Comparison of ENCODE assay signal across 23 mouse cellular contexts in genomic region chr6:23732750-23733149, GRCm38 (mm10).
DNase-seq lines count a peak whose midpoint lies in the region; ATAC-seq and TF ChIP-seq lines count a peak whose summit lies in the region.
"Had no signal": no experiment of that assay in that cellular context is flagged by ENCODE, and none has a peak within 500 bp of the region (broad histone marks: within the 10 kb centered on the region; RNA-seq: fewer than 3 reads in every experiment).

No protein-coding gene starts in this region.

- no peaks in the 10 kb centered on the region for H3K9me3 ChIP-seq in limb, embryonic 13.5 days
- H3K9me3 ChIP-seq in limb, embryonic 10.5 days (replicated peaks): no peaks in the 10 kb centered on the region
- no peaks in the 10 kb centered on the region for H3K9me3 ChIP-seq in forebrain, embryonic 13.5 days (replicated peaks)
- H3K9me3 ChIP-seq in midbrain, embryonic 11.5 days (ENCODE audit: control insufficient read depth, low read length): no peaks in the 10 kb centered on the region
- no peaks in the 10 kb centered on the region for H3K9me3 ChIP-seq in midbrain, postnatal 0 days (ENCODE audit: low read length)
- H3K9me3 ChIP-seq in heart, embryonic 12.5 days (replicated peaks): no peaks in the 10 kb centered on the region
- H3K9me3 ChIP-seq: heart, embryonic 13.5 days; kidney, embryonic 15.5 days; limb, embryonic 15.5 days; liver, embryonic 15.5 days; stomach, embryonic 15.5 days had no signal

- 16% methylated on average over 3 of the region's 3 CpGs for WGBS in limb, embryonic 13.5 days
- WGBS in limb, embryonic 10.5 days: 34% methylated on average over 3 of the region's 3 CpGs
- WGBS in forebrain, embryonic 13.5 days: 8% methylated on average over 3 of the region's 3 CpGs
- 2% methylated on average over 3 of the region's 3 CpGs for WGBS in midbrain, embryonic 11.5 days
- WGBS in midbrain, postnatal 0 days: 11% methylated on average over 3 of the region's 3 CpGs
- WGBS in heart, embryonic 12.5 days: 36% methylated on average over 3 of the region's 3 CpGs

- H3K4me1 ChIP-seq in limb, embryonic 13.5 days: peaks cover 14% of the 10 kb centered on the region; the same call in 1 of the 2 replicates
- peaks cover 4% of the 10 kb centered on the region; the same call in 1 of the 2 replicates for H3K4me1 ChIP-seq in limb, embryonic 10.5 days
- peaks cover 13% of the 10 kb centered on the region; the same call in 1 of the 2 replicates for H3K4me1 ChIP-seq in forebrain, embryonic 13.5 days
- H3K4me1 ChIP-seq in midbrain, embryonic 11.5 days (ENCODE audit: control insufficient read depth, insufficient read depth, low read length): peaks cover 15% of the 10 kb centered on the region
- H3K4me1 ChIP-seq in midbrain, postnatal 0 days (ENCODE audit: insufficient read depth, low read length): no peaks in the 10 kb centered on the region
- H3K4me1 ChIP-seq in heart, embryonic 12.5 days (replicated peaks): no peaks in the 10 kb centered on the region
- H3K4me1 ChIP-seq: heart, embryonic 13.5 days; kidney, embryonic 15.5 days; limb, embryonic 15.5 days; liver, embryonic 15.5 days; stomach, embryonic 15.5 days had no signal

- intact Hi-C loops in gastrocnemius, postnatal 36 days (cut with DNase I): no loop called here

- H3K4me3 ChIP-seq in limb, embryonic 13.5 days: no peak overlapping the region
- H3K4me3 ChIP-seq in limb, embryonic 10.5 days: no peak overlapping the region
- H3K4me3 ChIP-seq in forebrain, embryonic 13.5 days: no peak overlapping the region
- no peak overlapping the region for H3K4me3 ChIP-seq in midbrain, embryonic 11.5 days (ENCODE audit: low read depth, low read length)
- H3K4me3 ChIP-seq in midbrain, postnatal 0 days (ENCODE audit: low read depth, low read length): no peak overlapping the region
- no peak overlapping the region for H3K4me3 ChIP-seq in heart, embryonic 12.5 days
- H3K4me3 ChIP-seq: heart, embryonic 13.5 days; kidney, embryonic 15.5 days; limb, embryonic 15.5 days; liver, embryonic 15.5 days; stomach, embryonic 15.5 days had no signal

- no peak overlapping the region for H3K9ac ChIP-seq in limb, embryonic 13.5 days
- no peak overlapping the region for H3K9ac ChIP-seq in forebrain, embryonic 13.5 days
- H3K9ac ChIP-seq in midbrain, embryonic 11.5 days (ENCODE audit: low read length): no peak overlapping the region
- no peak overlapping the region for H3K9ac ChIP-seq in midbrain, postnatal 0 days (replicated peaks; ENCODE audit: low read length, poor library complexity, severe bottlenecking)
- no peak overlapping the region for H3K9ac ChIP-seq in heart, embryonic 12.5 days
- H3K9ac ChIP-seq: heart, embryonic 13.5 days; kidney, embryonic 15.5 days; limb, embryonic 15.5 days; liver, embryonic 15.5 days; stomach, embryonic 15.5 days had no signal

- H3K27ac ChIP-seq in limb, embryonic 13.5 days: no peak overlapping the region
- H3K27ac ChIP-seq in limb, embryonic 10.5 days: no peak overlapping the region
- no peak overlapping the region for H3K27ac ChIP-seq in forebrain, embryonic 13.5 days
- peak overlapping the region; percentile 27; the same call in 1 of the 2 replicates for H3K27ac ChIP-seq in midbrain, embryonic 11.5 days (ENCODE audit: low read depth, low read length)
- H3K27ac ChIP-seq in midbrain, postnatal 0 days (ENCODE audit: low read depth, low read length): no peak overlapping the region
- no peak overlapping the region for H3K27ac ChIP-seq in heart, embryonic 12.5 days (ENCODE audit: poor library complexity, severe bottlenecking)
- H3K27ac ChIP-seq: heart, embryonic 13.5 days; hindbrain, postnatal 0 days; kidney, embryonic 15.5 days; limb, embryonic 15.5 days; liver, embryonic 15.5 days; macrophage; stomach, embryonic 15.5 days had no signal

- no peaks in the 10 kb centered on the region for H3K36me3 ChIP-seq in limb, embryonic 13.5 days
- H3K36me3 ChIP-seq in limb, embryonic 10.5 days: no peaks in the 10 kb centered on the region
- H3K36me3 ChIP-seq in forebrain, embryonic 13.5 days (ENCODE audit: poor library complexity, severe bottlenecking): no peaks in the 10 kb centered on the region
- no peaks in the 10 kb centered on the region for H3K36me3 ChIP-seq in midbrain, embryonic 11.5 days (ENCODE audit: control insufficient read depth, insufficient read depth, low read length)
- H3K36me3 ChIP-seq in midbrain, postnatal 0 days (ENCODE audit: insufficient read depth, low read length): no peaks in the 10 kb centered on the region
- H3K36me3 ChIP-seq in heart, embryonic 12.5 days: no peaks in the 10 kb centered on the region
- H3K36me3 ChIP-seq: heart, embryonic 13.5 days; kidney, embryonic 15.5 days; limb, embryonic 15.5 days; liver, embryonic 15.5 days; stomach, embryonic 15.5 days had no signal

- ATAC-seq in limb, embryonic 13.5 days (ENCODE audit: low FRiP score, low read depth): 0 out of 2 replicates have a peak, but pooled peaks have one; percentile 32
- peak; percentile 58; the same call in 1 of the 2 replicates for ATAC-seq in forebrain, embryonic 13.5 days
- ATAC-seq in midbrain, embryonic 11.5 days (ENCODE audit: low FRiP score): peak; percentile 91
- ATAC-seq in midbrain, postnatal 0 days (ENCODE audit: low FRiP score): 0 out of 2 replicates have a peak, but pooled peaks have one; percentile 24
- no peak for ATAC-seq in heart, embryonic 12.5 days (ENCODE audit: insufficient number of reproducible peaks, low FRiP score)
- ATAC-seq: hindbrain, postnatal 0 days; intestine, postnatal 0 days had no signal

- DNase-seq in limb, embryonic 10.5 days (ENCODE audit: low spot score): no peak
- peak; percentile 86 for DNase-seq in midbrain, embryonic 11.5 days (ENCODE audit: low spot score, missing footprints)
- DNase-seq in midbrain, postnatal 0 days (ENCODE audit: low spot score): no peak
- DNase-seq in spleen, postnatal 36 days (ENCODE audit: low spot score in 2 of 2): no peak
- no peak for DNase-seq in gastrocnemius, postnatal 36 days
- DNase-seq: adrenal gland, postnatal 25 days; cerebellum, adult 11 months; cerebellum, adult 9-11 months; heart, postnatal 14 days; kidney, postnatal 36 days; thymus, adult 18-20 months; thymus, postnatal 4 days had no signal

- H3K27me3 ChIP-seq in limb, embryonic 13.5 days: no peaks in the 10 kb centered on the region
- H3K27me3 ChIP-seq in limb, embryonic 10.5 days (ENCODE audit: low read depth, poor library complexity, severe bottlenecking): no peaks in the 10 kb centered on the region
- no peaks in the 10 kb centered on the region for H3K27me3 ChIP-seq in forebrain, embryonic 13.5 days
- no peaks in the 10 kb centered on the region for H3K27me3 ChIP-seq in midbrain, embryonic 11.5 days (ENCODE audit: control insufficient read depth, insufficient read depth, low read length)
- no peaks in the 10 kb centered on the region for H3K27me3 ChIP-seq in midbrain, postnatal 0 days (ENCODE audit: insufficient read depth, low read length)
- H3K27me3 ChIP-seq in heart, embryonic 12.5 days (replicated peaks): no peaks in the 10 kb centered on the region
- H3K27me3 ChIP-seq: heart, embryonic 13.5 days; kidney, embryonic 15.5 days; limb, embryonic 15.5 days; liver, embryonic 15.5 days; stomach, embryonic 15.5 days had no signal

- no peak overlapping the region for H3K4me2 ChIP-seq in limb, embryonic 13.5 days (replicated peaks)
- no peak overlapping the region for H3K4me2 ChIP-seq in forebrain, embryonic 13.5 days
- no peak overlapping the region for H3K4me2 ChIP-seq in midbrain, embryonic 11.5 days
- H3K4me2 ChIP-seq in midbrain, postnatal 0 days (ENCODE audit: low read depth, low read length, poor library complexity, severe bottlenecking): no peak overlapping the region
- no peak overlapping the region for H3K4me2 ChIP-seq in heart, embryonic 12.5 days
- H3K4me2 ChIP-seq: heart, embryonic 13.5 days; kidney, embryonic 15.5 days; limb, embryonic 15.5 days; liver, embryonic 15.5 days; stomach, embryonic 15.5 days had no signal

- no peak for TF ChIP-seq CTCF in midbrain, postnatal 0 days (IDR thresholded peaks at IDR 0.05)
